Mouse (Mus musculus) NIH3T3 (cell line): Measurements from ENCODE around the gene Gm5861.
"Not testable (repeated sequence)": the region's sequence is repeated elsewhere in the genome, so short reads cannot be mapped to it uniquely, and the experiment has no call there.

Source experiments
- DNase-seq: peaks from one replicate; pipeline ENCODE4 v3.0.0-alpha.2; 2012; ENCODE audit warnings: low read depth

Gene Gm5861

GRCm38 (mm10) chr5:11182772-11183171 is at the start of gene Gm5861:
Gm5861 (plus strand) TSS chr5:11183072.
- DNase-seq = not testable (repeated sequence)

GRCm38 (mm10) chr5:11138031-11138430 is 44.8 kb upstream of the Gm5861 start:
- DNase-seq = not testable (repeated sequence)
